Comparison of ENCODE assay signal across 21 mouse cellular contexts in the genomic region with DNA sequence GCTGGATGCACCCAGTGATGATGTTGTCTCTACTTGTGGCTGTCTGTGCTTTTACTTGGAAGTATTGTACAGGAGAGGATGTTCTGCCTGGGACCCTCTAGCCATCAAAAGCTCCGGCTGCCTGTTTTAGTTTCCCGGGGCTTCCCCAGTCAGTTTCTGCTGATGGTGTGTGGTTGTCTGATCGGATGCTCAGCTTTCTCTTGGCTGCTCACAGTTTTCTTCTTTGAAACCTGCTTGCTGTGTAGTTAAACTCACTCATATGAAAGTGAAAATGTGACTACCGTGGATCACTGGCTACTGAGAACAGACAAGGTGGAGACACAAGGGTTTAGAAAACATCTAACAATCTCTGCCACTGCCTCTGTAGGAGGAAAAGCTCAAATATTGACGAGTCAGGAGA. TPM values are rescaled to one million over a fixed set of nuclear protein-coding genes. Genes with fewer than 3 reads are reported as not detected.
DNase-seq lines count a peak whose midpoint lies in the region; ATAC-seq and TF ChIP-seq lines count a peak whose summit lies in the region.
"Had no signal": no experiment of that assay in that cellular context is flagged by ENCODE, and none has a peak within 500 bp of the region (broad histone marks: within the 10 kb centered on the region; RNA-seq: fewer than 3 reads in every experiment).

No protein-coding gene starts in this region.

- DNase-seq in liver (no peak), CH12.LX (ENCODE audit: extremely low read depth) (peak; percentile 56)
- peak; percentile 19 to 28 for DNase-seq in B cell, adult 2 months
- no peak for DNase-seq in right cerebral cortex, adult 2 months (ENCODE audit: low spot score in 2 of 2)
- DNase-seq in yolk sac, embryonic 10.5 days (ENCODE audit: low spot score): no peak
- DNase-seq: adrenal gland, postnatal 10 days; cerebellum, adult 11 months; cerebellum, adult 8-10 months; cerebellum, postnatal 14 days; forebrain, postnatal 0 days; gastrocnemius, postnatal 14 days had no signal

- H3K9me3 ChIP-seq in liver, embryonic 16.5 days (replicated peaks; ENCODE audit: control insufficient read depth, low read length): no peaks in the 10 kb centered on the region
- H3K9me3 ChIP-seq in CH12.LX (replicated peaks; ENCODE audit: low read length): no peaks in the 10 kb centered on the region
- H3K9me3 ChIP-seq: embryonic facial prominence, embryonic 12.5 days; forebrain, embryonic 12.5 days; heart, embryonic 12.5 days; hindbrain, embryonic 10.5 days had no signal

- H3K27me3 ChIP-seq in liver, embryonic 16.5 days (ENCODE audit: control insufficient read depth, insufficient read depth, low read depth, low read length): no peaks in the 10 kb centered on the region
- no peaks in the 10 kb centered on the region for H3K27me3 ChIP-seq in CH12.LX (replicated peaks)

- H3K4me2 ChIP-seq in liver, embryonic 16.5 days (ENCODE audit: low read depth, low read length): no peak overlapping the region
- peak overlapping the region; percentile 95 for H3K4me2 ChIP-seq in CH12.LX (ENCODE audit: insufficient read depth, low read depth, poor library complexity, severe bottlenecking)
- H3K4me2 ChIP-seq: embryonic facial prominence, embryonic 12.5 days; forebrain, embryonic 12.5 days; heart, embryonic 12.5 days; hindbrain, embryonic 14.5 days had no signal

- H3K79me2 ChIP-seq in CH12.LX (replicated peaks; ENCODE audit: control insufficient read depth, extremely low read depth, insufficient read depth, poor library complexity, severe bottlenecking): no peaks in the 10 kb centered on the region

- TF ChIP-seq EP300 in CH12.LX (IDR thresholded peaks at IDR 0.05; ENCODE audit: low read length): no peak; the same call in 1 of the 2 replicates

- TF ChIP-seq POLR2A in CH12.LX (IDR thresholded peaks at IDR 0.05; ENCODE audit: low read depth, low read length): no peak

- no peak for TF ChIP-seq CTCF in CH12.LX (conservative IDR thresholded peaks at IDR 0.05 in 1 of 2, IDR thresholded peaks at IDR 0.05 in 1 of 2; ENCODE audit: low read depth in 2 of 2, low read length in 2 of 2)

- H3K9ac ChIP-seq in liver, embryonic 16.5 days (ENCODE audit: low read depth, low read length): no peak overlapping the region
- no peak overlapping the region; the same call in 1 of the 2 replicates for H3K9ac ChIP-seq in CH12.LX (ENCODE audit: insufficient read depth, low read depth)
- H3K9ac ChIP-seq: embryonic facial prominence, embryonic 12.5 days; forebrain, embryonic 12.5 days; forebrain, postnatal 0 days; heart, embryonic 12.5 days; hindbrain, embryonic 14.5 days had no signal

- in situ Hi-C loops in CH12.LX (cut with MboI; ENCODE audit: low pct_ligation_motif_present, low pct_unique_long_range_greater_than_20kb, low sequenced_read_pairs): loop anchor here (25.0 kb wide), 1 partner anchor 554 kb away; a partner anchor contains a TSS

- WGBS in liver, embryonic 16.5 days (ENCODE audit: insufficient replicate concordance): 63% methylated on average over 5 of the region's 5 CpGs

- no peaks in the 10 kb centered on the region for H3K36me3 ChIP-seq in liver, embryonic 16.5 days (ENCODE audit: control insufficient read depth, insufficient read depth)
- H3K36me3 ChIP-seq in CH12.LX (replicated peaks in 1 of 2; ENCODE audit: control insufficient read depth in 1 of 2, insufficient read depth in 1 of 2, low read length in 1 of 2): peaks cover 0 to 4% of the 10 kb centered on the region in 2 experiments
- H3K36me3 ChIP-seq: embryonic facial prominence, embryonic 12.5 days; forebrain, embryonic 12.5 days; heart, embryonic 12.5 days; hindbrain, embryonic 10.5 days had no signal

- H3K4me1 ChIP-seq in liver, embryonic 16.5 days (ENCODE audit: control insufficient read depth, low read depth, low read length): peaks cover 3% of the 10 kb centered on the region
- peaks cover 4 to 33% of the 10 kb centered on the region in 2 experiments; a peak in 2 of 4 replicates for H3K4me1 ChIP-seq in CH12.LX (ENCODE audit: control insufficient read depth in 1 of 2, insufficient read depth in 2 of 2)

- dilution Hi-C loops in CH12.LX (cut with MboI; ENCODE audit: extremely low pct_ligation_motif_present, extremely low pct_unique_long_range_greater_than_20kb, low sequenced_read_pairs): no loop called here

- H3K27ac ChIP-seq in liver, embryonic 16.5 days (ENCODE audit: low read length): 0 out of 2 replicates have a peak overlapping the region, but pooled peaks have one; percentile 27
- no peak overlapping the region for H3K27ac ChIP-seq in CH12.LX (ENCODE audit: insufficient read depth, low read depth)
- H3K27ac ChIP-seq: embryonic facial prominence, embryonic 12.5 days; forebrain, embryonic 12.5 days; hindbrain, embryonic 10.5 days; hindbrain, embryonic 14.5 days had no signal

- no peak; the same call in 1 of the 2 replicates for TF ChIP-seq RAD21 in CH12.LX (IDR thresholded peaks at IDR 0.05; ENCODE audit: low read depth, low read length)

- H3K4me3 ChIP-seq in liver, embryonic 16.5 days (ENCODE audit: low read depth, low read length): no peak overlapping the region
- no peak overlapping the region for H3K4me3 ChIP-seq in CH12.LX (replicated peaks in 1 of 3; ENCODE audit: low read depth in 2 of 3, low read length in 2 of 3, poor library complexity in 1 of 3)
- H3K4me3 ChIP-seq: embryonic facial prominence, embryonic 12.5 days; forebrain, embryonic 12.5 days; heart, embryonic 12.5 days; hindbrain, embryonic 10.5 days had no signal

- no peak for ATAC-seq in liver, embryonic 16.5 days (ENCODE audit: low read depth)
- ATAC-seq in inflammation-experienced regulatory T-cells, adult 6 months: peak; percentile 76
- ATAC-seq: forebrain, postnatal 0 days had no signal

TF ChIP-seq in CH12.LX, 34 proteins besides CTCF, POLR2A, EP300 and RAD21:
- peak; percentile 14; the same call in 1 of the 2 replicates for TF ChIP-seq MEF2A (IDR thresholded peaks at IDR 0.05; ENCODE audit: borderline replicate concordance, low read depth, low read length)
- TF ChIP-seq MAFK (IDR thresholded peaks at IDR 0.05; ENCODE audit: insufficient replicate concordance, low read length): 0 out of 2 replicates have a peak, but pooled peaks have one; percentile 69
- TF ChIP-seq JUND (conservative IDR thresholded peaks at IDR 0.05; ENCODE audit: low read depth, low read length): no peak
- no peak for TF ChIP-seq MYC (IDR thresholded peaks at IDR 0.05; ENCODE audit: low read depth, low read length)
- TF ChIP-seq IRF4 (IDR thresholded peaks at IDR 0.05; ENCODE audit: low read depth, low read length): peak; percentile 67; the same call in 1 of the 2 replicates
- TF ChIP-seq CHD1 (IDR thresholded peaks at IDR 0.05; ENCODE audit: low read depth, low read length): no peak
- TF ChIP-seq SMC3 (IDR thresholded peaks at IDR 0.05; ENCODE audit: low read depth, low read length): no peak
- peak; percentile 40; the same call in 1 of the 2 replicates for TF ChIP-seq BHLHE40 (IDR thresholded peaks at IDR 0.05; ENCODE audit: low read depth, low read length)
- no peak for TF ChIP-seq NRF1 (IDR thresholded peaks at IDR 0.05; ENCODE audit: low read depth, low read length)

RNA-seq across cellular contexts. Expression of a gene that starts 7.6 kb away (rescaled TPM):
- 5,304 and 6,290 TPM in 2 replicates for polyA plus RNA-seq in liver, embryonic 16.5 days (2015; fragmentation: Nextera tagmentation; extraction: Ambion mirVana)
- total RNA-seq in CH12.LX (2012; rRNA removed): not detected in 2 replicates
- not detected in 2 replicates for total RNA-seq in CH12.LX (2014; rRNA removed)
- polyA plus RNA-seq in CH12.LX (2012; ENCODE audit: insufficient read length, low read depth): 0.25 and 0.43 TPM in 2 replicates
- not detected for polyA plus RNA-seq in inflammation-experienced regulatory T-cells, adult 6 months (2017; shearing (Covaris generic))
- total RNA-seq: common myeloid progenitor, adult 5-6 weeks; forebrain, postnatal 0 days; granulocyte monocyte progenitor cell, adult 5-6 weeks had no signal
- polyA plus RNA-seq: embryonic facial prominence, embryonic 12.5 days; forebrain, embryonic 12.5 days; forebrain, postnatal 0 days; hindbrain, embryonic 14.5 days had no signal

RNA-seq across cellular contexts. Expression of a gene that starts 25.8 kb away (rescaled TPM):
- polyA plus RNA-seq in liver, embryonic 16.5 days (2015; fragmentation: Nextera tagmentation; extraction: Ambion mirVana): 50.7 and 54.4 TPM in 2 replicates
- total RNA-seq in CH12.LX (2012; rRNA removed) (122 and 209 TPM in 2 replicates), CH12.LX (2014; rRNA removed) (129 and 149 TPM in 2 replicates)
- 206 and 241 TPM in 2 replicates for polyA plus RNA-seq in CH12.LX (2012; ENCODE audit: insufficient read length, low read depth)
- 10 to 100 TPM; 43.0 to 79.0 (median 48.2) TPM for polyA plus RNA-seq in inflammation-experienced regulatory T-cells, adult 6 months (2017; shearing (Covaris generic))

RNA-seq across cellular contexts. Expression of a gene that starts 26.0 kb away (rescaled TPM):
- polyA plus RNA-seq in liver, embryonic 16.5 days (2015; fragmentation: Nextera tagmentation; extraction: Ambion mirVana): 27.2 and 27.3 TPM in 2 replicates
- total RNA-seq in CH12.LX (2012; rRNA removed) (15.1 and 20.4 TPM in 2 replicates), CH12.LX (2014; rRNA removed) (19.4 and 19.9 TPM in 2 replicates)
- 16.6 and 18.6 TPM in 2 replicates for polyA plus RNA-seq in CH12.LX (2012; ENCODE audit: insufficient read length, low read depth)
- polyA plus RNA-seq in inflammation-experienced regulatory T-cells, adult 6 months (2017; shearing (Covaris generic)): 10 to 100 TPM; 17.4 to 21.0 (median 19.4) TPM

RNA-seq across cellular contexts. Expression of a gene that starts 34.7 kb away (rescaled TPM):
- 15.3 and 19.3 TPM in 2 replicates for polyA plus RNA-seq in liver, embryonic 16.5 days (2015; fragmentation: Nextera tagmentation; extraction: Ambion mirVana)
- total RNA-seq in CH12.LX (2012; rRNA removed): 0.25 and 0.42 TPM in 2 replicates
- 1.0 and 1.3 TPM in 2 replicates for total RNA-seq in CH12.LX (2014; rRNA removed)
- 15.5 and 15.8 TPM in 2 replicates for polyA plus RNA-seq in CH12.LX (2012; ENCODE audit: insufficient read length, low read depth)
- polyA plus RNA-seq in inflammation-experienced regulatory T-cells, adult 6 months (2017; shearing (Covaris generic)): under 1 TPM in 1 of 3 experiments, not detected in 2; 0.91 TPM
- total RNA-seq: common myeloid progenitor, adult 5-6 weeks; forebrain, postnatal 0 days; gastrocnemius, postnatal 14 days; granulocyte monocyte progenitor cell, adult 5-6 weeks had no signal
- polyA plus RNA-seq: embryonic facial prominence, embryonic 12.5 days; forebrain, embryonic 12.5 days; heart, embryonic 12.5 days; heart, embryonic 16.5 days; hindbrain, embryonic 10.5 days; hindbrain, embryonic 14.5 days had no signal

Comparison
In these comparisons a context has a peak if more than half of its experiments do, and no peak if none do; other contexts are left out.
1. DNase-seq: peak in B cell, adult 2 months (2 of 2) and CH12.LX (single experiment); none in liver (single experiment), right cerebral cortex, adult 2 months (0 of 2) and yolk sac, embryonic 10.5 days (single experiment).
2. RNA of a gene that starts 7.6 kb away (polyA plus RNA-seq): 5,304 to 6,290 TPM in liver, embryonic 16.5 days; 0.25 to 0.43 TPM in CH12.LX and not detected in inflammation-experienced regulatory T-cells, adult 6 months; every median in the first group is over 1,000 times any median in the second.